Mouse (Mus musculus) effector memory CD4-positive, alpha-beta T cell, adult 7 months (primary cell): ENCODE data around the gene C2cd4b. TPM values are rescaled to one million over a fixed set of nuclear protein-coding genes. Genes with fewer than 3 reads are reported as not detected.

Source experiments
- polyA plus RNA-seq: library from polyadenylated mRNA; unstranded; fragments of 100-300 nt; shearing (Covaris generic); gene quantifications from one replicate; pipeline ENCODE4 v1.2.1, GENCODE M21; 2017

The C2cd4b gene
- 0.96 TPM for polyA plus RNA-seq

DNA sequence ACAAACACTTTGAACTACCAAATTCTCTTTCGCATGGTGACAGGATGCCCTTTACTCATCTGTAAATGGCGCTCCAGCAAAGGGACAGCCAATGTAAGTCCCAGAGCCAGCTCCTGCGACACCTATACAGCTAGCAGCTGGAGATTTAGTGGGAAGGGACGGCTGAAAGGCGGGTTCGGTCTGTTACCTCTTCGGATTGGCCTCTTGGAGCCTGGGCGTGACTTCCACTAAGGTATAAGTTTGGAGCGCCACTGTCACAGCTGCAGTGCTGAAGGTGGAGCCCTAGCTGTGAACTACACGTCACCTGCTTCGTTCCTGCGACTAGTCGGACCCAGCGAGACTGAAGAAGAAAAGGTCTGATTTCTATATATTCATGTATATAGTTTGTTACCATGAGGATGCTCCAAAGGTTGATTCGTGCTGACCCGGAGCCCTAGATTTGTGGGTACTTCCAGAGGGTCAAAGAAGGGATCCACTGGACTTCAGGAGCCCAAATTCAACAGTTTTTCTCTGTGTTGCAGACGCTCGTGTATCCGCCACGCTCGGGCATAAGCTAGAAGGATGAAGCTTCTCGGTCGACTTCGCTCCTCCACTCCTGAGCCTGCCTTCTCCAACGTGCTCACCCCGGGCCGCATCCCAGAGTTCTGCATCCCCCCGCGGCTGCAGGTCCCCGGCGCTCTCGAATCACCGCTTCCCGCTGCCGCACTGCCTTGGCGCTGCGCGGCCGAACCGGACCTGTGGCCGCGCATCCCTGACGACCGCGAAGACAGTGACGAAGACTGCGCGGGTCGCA lies at the start of gene C2cd4b:
Gene C2cd4b, plus strand, starts transcription at position 275 of the 793 bp plus-strand sequence.

Other genes with a start within 250 kb of the C2cd4b start
- 0.61 TPM for gene Tln2, start 199.7 kb upstream of the C2cd4b start, polyA plus RNA-seq
- not detected for gene C2cd4a, start 72.9 kb downstream of the C2cd4b start, polyA plus RNA-seq
- 7.7 TPM for gene Vps13c, start 81.0 kb downstream of the C2cd4b start, polyA plus RNA-seq